Mouse (Mus musculus) spleen, adult 2 months (tissue): ENCODE data around the gene Scaf11.

Experiments
- CTCF ChIP-seq: fragments of 200-500 bp; IDR thresholded peaks from 2 replicates; pipeline ENCODE4 v1.5.1; 2011; ENCODE audit warnings: mild to moderate bottlenecking, inconsistent platforms; ENCODE audit not compliant: insufficient read depth, insufficient read length, insufficient replicate concordance; ENCODE audit errors: extremely low read depth
- POLR2A ChIP-seq: fragments of 200-500 bp; IDR thresholded peaks from 2 replicates; pipeline ENCODE4 v1.6.1; 2011; ENCODE audit warnings: low read depth, low read length, inconsistent platforms

DNA sequence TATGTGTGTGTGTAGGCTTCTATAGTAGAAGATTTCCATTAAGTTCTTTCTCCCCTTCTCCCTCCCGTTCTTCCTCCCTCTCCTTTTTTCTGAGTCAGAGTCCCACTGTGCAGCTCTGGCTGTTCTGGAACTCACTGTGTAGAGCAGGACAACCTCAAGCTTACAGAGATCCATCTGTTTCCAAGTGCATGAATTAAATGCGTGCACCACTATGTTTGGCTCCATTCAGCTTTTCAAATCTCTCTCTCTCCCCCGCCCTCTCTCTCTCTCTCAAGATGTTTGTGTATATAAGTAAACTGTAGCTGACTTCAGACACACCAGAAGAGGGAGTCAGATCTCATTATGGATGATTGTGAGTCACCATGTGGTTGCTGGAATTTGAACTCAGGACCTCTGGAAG, 20.2 kb upstream of the Scaf11 start:
- no peak for TF ChIP-seq POLR2A
- TF ChIP-seq CTCF = no peak
